Mouse (Mus musculus) liver, embryonic 14.5 days (tissue): ENCODE measurements around the gene Prkcb. TPM values are rescaled to one million over a fixed set of nuclear protein-coding genes. Genes with fewer than 3 reads are reported as not detected.

Experiments used
- ATAC-seq: fragments of 200-750 bp; cut with Nextera tagmentation; 2 replicates; pipeline ENCODE4 v1.8.0; 2017; ENCODE audit warnings: moderate number of reproducible peaks, mild to moderate bottlenecking, moderate library complexity; ENCODE audit not compliant: insufficient read depth
- DNase-seq, 3 experiments: peaks; one replicate each; pipeline ENCODE4 v3.0.0-alpha.2; 2012 to 2013; ENCODE audit warnings: low read depth in 3 of 3, low spot score in 3 of 3
- H3K27ac ChIP-seq: fragments of 300-500 bp; sonication (generic); 2 replicates; pipeline ENCODE4 v1.5.1; 2014; ENCODE audit warnings: moderate library complexity, mild to moderate bottlenecking, control low read depth, inconsistent platforms
- H3K27me3 ChIP-seq: fragments of 300-500 bp; sonication (generic); 2 replicates; pipeline ENCODE4 v1.6.1; 2014; ENCODE audit warnings: mild to moderate bottlenecking, low read length, moderate library complexity; ENCODE audit not compliant: control insufficient read depth, insufficient read depth
- H3K36me3 ChIP-seq: fragments of 300-500 bp; sonication (generic); replicated peaks from 2 replicates; pipeline ENCODE4 v1.6.1; 2014; ENCODE audit warnings: low read depth; ENCODE audit not compliant: control insufficient read depth, insufficient read depth
- H3K4me1 ChIP-seq, 2 experiments: fragments of 200-500 bp in 1 of 2; fragments of 300-500 bp in 1 of 2; sonication (generic) in 1 of 2; replicated peaks; 2 replicates each; pipeline ENCODE4 v1.6.1; 2012 to 2014; ENCODE audit warnings: antibody characterized with exemption in 1 of 2, inconsistent platforms in 1 of 2, low read length in 1 of 2; ENCODE audit not compliant: control insufficient read depth in 2 of 2, insufficient read depth in 2 of 2
- H3K4me2 ChIP-seq: fragments of 300-500 bp; sonication (generic); 2 replicates; pipeline ENCODE4 v1.6.1; 2014; ENCODE audit warnings: low read depth, mild to moderate bottlenecking, control low read depth, moderate library complexity
- H3K4me3 ChIP-seq, 2 experiments: fragments of 200-500 bp in 1 of 2; fragments of 300-500 bp in 1 of 2; sonication (generic) in 1 of 2; 2 replicates each; pipeline ENCODE4 v1.5.1; 2012 to 2014; ENCODE audit warnings: low read depth in 2 of 2, low read length in 2 of 2, mild to moderate bottlenecking in 2 of 2, control low read depth in 1 of 2, inconsistent platforms in 1 of 2, moderate library complexity in 1 of 2; ENCODE audit not compliant: insufficient read depth in 1 of 2
- H3K9ac ChIP-seq: fragments of 300-500 bp; sonication (generic); replicated peaks from 2 replicates; pipeline ENCODE4 v1.6.1; 2014; ENCODE audit warnings: mild to moderate bottlenecking, control low read depth, moderate library complexity
- H3K9me3 ChIP-seq: fragments of 300-500 bp; sonication (generic); 2 replicates; pipeline ENCODE4 v1.6.1; 2016; ENCODE audit warnings: low read length, mixed read lengths; ENCODE audit not compliant: control insufficient read depth
- CTCF ChIP-seq: IDR thresholded peaks from 2 replicates; pipeline ENCODE4 v1.5.1; 2016; ENCODE audit warnings: antibody characterized with exemption, low read depth, control low read depth
- EP300 ChIP-seq: IDR thresholded peaks from 2 replicates; pipeline ENCODE4 v1.6.1; 2016; ENCODE audit warnings: antibody characterized with exemption, low read depth
- WGBS: fragments of 180-500 bp; shearing (Covaris S2); extraction: QIAGEN DNeasy Blood & Tissue Kit; methylation state at CpG from one replicate; pipeline ENCODE4 v1.1.7; 2014; ENCODE audit not compliant: insufficient replicate concordance; 5-methylcytosine and 5-hydroxymethylcytosine counted together
- polyA plus RNA-seq, 2 experiments: library from polyadenylated mRNA; depleted of rRNA in 1 of 2; stranded (reverse) in 1 of 2; unstranded in 1 of 2; fragments of >200 nt; fragmentation: Nextera tagmentation in 1 of 2; extraction: Ambion mirVana in 1 of 2; gene quantifications; 2 replicates each; pipeline versions ENCODE4 v1.2.1 to v1.2.3; 2012 to 2014

The Prkcb gene
- polyA plus RNA-seq, 2 experiments: 1.6 to 2.3 TPM

GRCm38 (mm10) chr7:122418551-122418950 lies 130.0 kb downstream of the Prkcb start:
- no peak for ATAC-seq
- WGBS: 46% methylated on average over 3 of the region's 3 CpGs

DNA sequence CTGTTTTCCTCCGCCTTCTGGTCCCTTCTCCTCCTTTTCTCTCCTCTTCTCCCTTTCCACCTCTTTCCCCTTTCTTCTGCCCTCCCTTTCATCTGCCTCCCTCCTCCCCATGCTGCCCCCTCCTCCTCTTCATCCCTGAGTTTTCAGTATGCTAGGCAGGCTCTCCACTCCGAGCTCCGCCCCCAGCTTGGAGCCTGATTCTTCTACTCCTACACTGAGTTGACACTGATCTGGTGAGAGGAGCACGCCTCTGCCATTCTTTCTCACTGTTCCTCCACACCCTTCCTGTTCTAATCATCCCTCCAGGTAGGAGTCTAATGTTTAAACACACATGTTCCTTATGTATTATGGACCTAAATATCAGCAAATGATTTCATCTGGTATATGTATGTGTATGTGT lies 135.3 kb downstream of the Prkcb start:
- WGBS: 47% methylated on average over 4 of the region's 4 CpGs
- Histone ChIP-seq H3K27ac (no peak overlapping the region), H3K27me3 (no peaks in the 10 kb centered on the region), H3K9ac (no peak overlapping the region), H3K4me3 (no peak overlapping the region), H3K4me1 (no peaks in the 10 kb centered on the region), H3K9me3 (no peaks in the 10 kb centered on the region), H3K36me3 (no peaks in the 10 kb centered on the region), H3K4me2 (no peak overlapping the region)
- no peak for TF ChIP-seq EP300
- TF ChIP-seq CTCF: no peak
- no peak for ATAC-seq
- DNase-seq: no peak

More at GRCm38 (mm10) chr7:122418551-122418950, 130.0 kb downstream of the Prkcb start:
- H3K27ac ChIP-seq: no peak overlapping the region
- no peaks in the 10 kb centered on the region for H3K36me3 ChIP-seq
- no peak overlapping the region for H3K4me2 ChIP-seq
- TF ChIP-seq EP300: no peak
- no peak for TF ChIP-seq CTCF
- DNase-seq: no peak
- no peaks in the 10 kb centered on the region for H3K9me3 ChIP-seq
- no peak overlapping the region for H3K4me3 ChIP-seq
- no peaks in the 10 kb centered on the region for H3K4me1 ChIP-seq
- H3K27me3 ChIP-seq: no peaks in the 10 kb centered on the region
- no peak overlapping the region for H3K9ac ChIP-seq

GRCm38 (mm10) chr7:122429134-122429533 lies 140.6 kb downstream of the Prkcb start:
- Histone ChIP-seq H3K27me3 (no peaks in the 10 kb centered on the region), H3K4me2 (no peak overlapping the region), H3K9me3 (no peaks in the 10 kb centered on the region), H3K36me3 (no peaks in the 10 kb centered on the region), H3K27ac (no peak overlapping the region), H3K4me1 (no peaks in the 10 kb centered on the region), H3K9ac (no peak overlapping the region), H3K4me3 (no peak overlapping the region)
- no peak for DNase-seq
- 46% methylated on average over 5 of the region's 5 CpGs for WGBS
- ATAC-seq: no peak
- TF ChIP-seq CTCF: no peak
- no peak for TF ChIP-seq EP300

- DNase-seq: no peak
- 64% methylated on average over 4 of the region's 4 CpGs for WGBS
- no peaks in the 10 kb centered on the region for H3K9me3 ChIP-seq
- H3K9ac ChIP-seq: no peak overlapping the region
- H3K27me3 ChIP-seq: no peaks in the 10 kb centered on the region
- no peak overlapping the region for H3K27ac ChIP-seq
- TF ChIP-seq EP300: no peak
- TF ChIP-seq CTCF: no peak
- H3K36me3 ChIP-seq: no peaks in the 10 kb centered on the region
- ATAC-seq: no peak
- no peak overlapping the region for H3K4me3 ChIP-seq
- no peak overlapping the region for H3K4me2 ChIP-seq
- no peaks in the 10 kb centered on the region for H3K4me1 ChIP-seq
These were observed 143.8 kb downstream of the Prkcb start for GRCm38 (mm10) chr7:122432401-122432800.

- no peak overlapping the region for H3K4me3 ChIP-seq
- TF ChIP-seq CTCF (no peak), EP300 (no peak)
- no peaks in the 10 kb centered on the region for H3K9me3 ChIP-seq
- H3K4me1 ChIP-seq: no peaks in the 10 kb centered on the region
- H3K36me3 ChIP-seq: no peaks in the 10 kb centered on the region
- ATAC-seq: no peak
- no peaks in the 10 kb centered on the region for H3K27me3 ChIP-seq
- 45% methylated on average over 5 of the region's 5 CpGs for WGBS
- H3K9ac ChIP-seq: no peak overlapping the region
- H3K27ac ChIP-seq: no peak overlapping the region
- no peak for DNase-seq
- H3K4me2 ChIP-seq: no peak overlapping the region
These were observed 144.8 kb downstream of the Prkcb start for GRCm38 (mm10) chr7:122433377-122433776.

- Histone ChIP-seq H3K36me3 (no peaks in the 10 kb centered on the region), H3K27ac (no peak overlapping the region), H3K9me3 (no peaks in the 10 kb centered on the region), H3K9ac (no peak overlapping the region), H3K27me3 (no peaks in the 10 kb centered on the region), H3K4me2 (no peak overlapping the region), H3K4me1 (no peaks in the 10 kb centered on the region), H3K4me3 (no peak overlapping the region)
- WGBS: 57% methylated on average over 4 of the region's 4 CpGs
- no peak for ATAC-seq
- DNase-seq: no peak
- TF ChIP-seq CTCF: no peak
- TF ChIP-seq EP300: no peak
These were observed 146.4 kb downstream of the Prkcb start for GRCm38 (mm10) chr7:122434941-122435340.
